Comparison of ENCODE assay signal across 9 mouse cellular contexts in genomic region chr2:59471051-59471948, GRCm38 (mm10). TPM values are rescaled to one million over a fixed set of nuclear protein-coding genes. Genes with fewer than 3 reads are reported as not detected.
A peak's percentile ranks its signal among the peaks of the same experiment; 100 is the strongest.
DNase-seq lines count a peak whose midpoint lies in the region; ATAC-seq and TF ChIP-seq lines count a peak whose summit lies in the region.
"Had no signal": no experiment of that assay in that cellular context is flagged by ENCODE, and none has a peak within 500 bp of the region (broad histone marks: within the 10 kb centered on the region; RNA-seq: fewer than 3 reads in every experiment).

No protein-coding gene starts in this region.

- H3K4me3 ChIP-seq in midbrain, embryonic 12.5 days = no peak overlapping the region
- no peak overlapping the region for H3K4me3 ChIP-seq in midbrain, embryonic 16.5 days (ENCODE audit: low read depth, low read length)
- H3K4me3 ChIP-seq in heart, embryonic 13.5 days = no peak overlapping the region
- no peak overlapping the region for H3K4me3 ChIP-seq in lung, postnatal 0 days (ENCODE audit: low read depth, low read length)
- H3K4me3 ChIP-seq in intestine, embryonic 15.5 days (replicated peaks) = no peak overlapping the region

- no peak overlapping the region for H3K4me2 ChIP-seq in midbrain, embryonic 12.5 days (replicated peaks)
- H3K4me2 ChIP-seq in midbrain, embryonic 16.5 days (ENCODE audit: low read length) = no peak overlapping the region
- H3K4me2 ChIP-seq in heart, embryonic 13.5 days = peak overlapping the region; percentile 16; the same call in 1 of the 2 replicates
- 0 out of 2 replicates have a peak overlapping the region, but pooled peaks have one; percentile 5 for H3K4me2 ChIP-seq in lung, postnatal 0 days (replicated peaks; ENCODE audit: low read depth, low read length)
- no peak overlapping the region for H3K4me2 ChIP-seq in intestine, embryonic 15.5 days (replicated peaks)

- no peaks in the 10 kb centered on the region for H3K9me3 ChIP-seq in midbrain, embryonic 12.5 days
- H3K9me3 ChIP-seq in midbrain, embryonic 16.5 days (replicated peaks; ENCODE audit: control insufficient read depth, low read length, poor library complexity, severe bottlenecking) = no peaks in the 10 kb centered on the region
- no peaks in the 10 kb centered on the region for H3K9me3 ChIP-seq in heart, embryonic 13.5 days
- no peaks in the 10 kb centered on the region for H3K9me3 ChIP-seq in lung, postnatal 0 days (ENCODE audit: low read length)
- H3K9me3 ChIP-seq in intestine, embryonic 15.5 days = no peaks in the 10 kb centered on the region

- no peaks in the 10 kb centered on the region for H3K27me3 ChIP-seq in midbrain, embryonic 12.5 days
- no peaks in the 10 kb centered on the region for H3K27me3 ChIP-seq in midbrain, embryonic 16.5 days (ENCODE audit: control insufficient read depth, insufficient read depth, low read depth, low read length)
- H3K27me3 ChIP-seq in heart, embryonic 13.5 days (replicated peaks) = no peaks in the 10 kb centered on the region
- no peaks in the 10 kb centered on the region for H3K27me3 ChIP-seq in lung, postnatal 0 days (replicated peaks; ENCODE audit: insufficient read depth, low read length)
- no peaks in the 10 kb centered on the region for H3K27me3 ChIP-seq in intestine, embryonic 15.5 days (replicated peaks)

- TF ChIP-seq EP300 in lung, postnatal 0 days (IDR thresholded peaks at IDR 0.05) = no peak

- H3K9ac ChIP-seq in midbrain, embryonic 12.5 days (replicated peaks) = no peak overlapping the region
- H3K9ac ChIP-seq in midbrain, embryonic 16.5 days (ENCODE audit: low read depth, low read length) = no peak overlapping the region
- 0 out of 2 replicates have a peak overlapping the region, but pooled peaks have one; percentile 8 for H3K9ac ChIP-seq in heart, embryonic 13.5 days
- H3K9ac ChIP-seq in lung, postnatal 0 days (replicated peaks; ENCODE audit: low read depth) = no peak overlapping the region
- no peak overlapping the region for H3K9ac ChIP-seq in intestine, embryonic 15.5 days

- no peak for ATAC-seq in midbrain, embryonic 12.5 days (ENCODE audit: low FRiP score, low read depth)
- ATAC-seq in midbrain, embryonic 16.5 days = no peak
- no peak for ATAC-seq in heart, embryonic 13.5 days (ENCODE audit: extremely low read depth, insufficient number of reproducible peaks, low FRiP score, low TSS enrichment)
- ATAC-seq in lung, postnatal 0 days = peak; percentile 59
- no peak for ATAC-seq in intestine, embryonic 15.5 days

- H3K36me3 ChIP-seq in midbrain, embryonic 12.5 days = no peaks in the 10 kb centered on the region
- no peaks in the 10 kb centered on the region for H3K36me3 ChIP-seq in midbrain, embryonic 16.5 days (ENCODE audit: control insufficient read depth, insufficient read depth, low read length)
- no peaks in the 10 kb centered on the region for H3K36me3 ChIP-seq in heart, embryonic 13.5 days
- no peaks in the 10 kb centered on the region for H3K36me3 ChIP-seq in lung, postnatal 0 days (ENCODE audit: insufficient read depth, low read length)
- H3K36me3 ChIP-seq in intestine, embryonic 15.5 days = no peaks in the 10 kb centered on the region

- no peak for TF ChIP-seq CTCF in lung, postnatal 0 days (IDR thresholded peaks at IDR 0.05)

- no peaks in the 10 kb centered on the region for H3K4me1 ChIP-seq in midbrain, embryonic 12.5 days
- peaks cover 5% of the 10 kb centered on the region; the same call in 1 of the 2 replicates for H3K4me1 ChIP-seq in midbrain, embryonic 16.5 days (ENCODE audit: control insufficient read depth, insufficient read depth, low read length)
- peaks cover 26% of the 10 kb centered on the region for H3K4me1 ChIP-seq in heart, embryonic 13.5 days
- H3K4me1 ChIP-seq in lung, postnatal 0 days (ENCODE audit: insufficient read depth, low read depth, low read length) = peaks cover 5% of the 10 kb centered on the region; the same call in 1 of the 2 replicates
- H3K4me1 ChIP-seq in intestine, embryonic 15.5 days (replicated peaks) = no peaks in the 10 kb centered on the region

- DNase-seq in cerebellum, adult 8-10 months = peak; percentile 31
- DNase-seq in cerebellum, adult 11 months = no peak
- peak; percentile 42 for DNase-seq in lung, postnatal 0 days (ENCODE audit: low spot score)
- DNase-seq in embryo, embryonic 11 days = no peak
- DNase-seq: retina, postnatal 1 day had no signal

- H3K27ac ChIP-seq in midbrain, embryonic 12.5 days (replicated peaks) = peak overlapping the region; percentile 42; the same call in 1 of the 2 replicates
- H3K27ac ChIP-seq in midbrain, embryonic 16.5 days (ENCODE audit: low read length) = no peak overlapping the region; the same call in 1 of the 2 replicates
- H3K27ac ChIP-seq in heart, embryonic 13.5 days (replicated peaks) = peak overlapping the region; percentile 52
- peak overlapping the region; percentile 82 for H3K27ac ChIP-seq in lung, postnatal 0 days (ENCODE audit: low read length)
- no peak overlapping the region for H3K27ac ChIP-seq in intestine, embryonic 15.5 days

- WGBS in midbrain, embryonic 12.5 days = 61% methylated on average over 15 of the region's 15 CpGs
- 51% methylated on average over 15 of the region's 15 CpGs for WGBS in midbrain, embryonic 16.5 days
- WGBS in heart, embryonic 13.5 days = 43% methylated on average over 15 of the region's 15 CpGs
- 29% methylated on average over 15 of the region's 15 CpGs for WGBS in lung, postnatal 0 days
- WGBS in intestine, embryonic 15.5 days = 55% methylated on average over 15 of the region's 15 CpGs

RNA-seq across cellular contexts. Expression of gene Dapl1, which starts 13.2 kb away (rescaled TPM):
- polyA plus RNA-seq in midbrain, embryonic 12.5 days (2016; fragmentation: Nextera tagmentation; extraction: Ambion mirVana) = 0.73 and 0.80 TPM in 2 replicates
- polyA plus RNA-seq in midbrain, embryonic 16.5 days (2015; fragmentation: Nextera tagmentation; extraction: Ambion mirVana) = 0.67 and 1.6 TPM in 2 replicates
- 0.94 TPM in 1 of 2 replicates, not detected in the other for polyA plus RNA-seq in heart, embryonic 13.5 days (2015; fragmentation: Nextera tagmentation; extraction: Ambion mirVana)
- polyA plus RNA-seq in lung, postnatal 0 days (2015; fragmentation: Nextera tagmentation; extraction: Ambion mirVana) = 1.8 and 2.3 TPM in 2 replicates
- polyA plus RNA-seq in intestine, embryonic 15.5 days (2015; fragmentation: Nextera tagmentation; extraction: Ambion mirVana) = 0.28 TPM in 1 of 2 replicates, not detected in the other

Comparison
In these comparisons a context has a peak if more than half of its experiments do, and no peak if none do; other contexts are left out.
1. DNase-seq: peak in cerebellum, adult 8-10 months (single experiment) and lung, postnatal 0 days (single experiment); none in cerebellum, adult 11 months (single experiment) and embryo, embryonic 11 days (single experiment).
2. H3K27ac ChIP-seq: peak in midbrain, embryonic 12.5 days (single experiment), heart, embryonic 13.5 days (single experiment) and lung, postnatal 0 days (single experiment); none in midbrain, embryonic 16.5 days (single experiment) and intestine, embryonic 15.5 days (single experiment).
3. H3K4me2 ChIP-seq: peak in heart, embryonic 13.5 days (single experiment) and lung, postnatal 0 days (single experiment); none in midbrain, embryonic 12.5 days (single experiment), midbrain, embryonic 16.5 days (single experiment) and intestine, embryonic 15.5 days (single experiment).